Mouse (Mus musculus): Measurements from ENCODE around the gene Pdpr. TPM values are rescaled to one million over a fixed set of nuclear protein-coding genes. Genes with fewer than 3 reads are reported as not detected.
"Not testable (repeated sequence)": the region's sequence is repeated elsewhere in the genome, so short reads cannot be mapped to it uniquely, and the experiment has no call there.

The Pdpr gene
- polyA plus RNA-seq, 1 experiment from 2014 or later, result 10.5 TPM

DNA sequence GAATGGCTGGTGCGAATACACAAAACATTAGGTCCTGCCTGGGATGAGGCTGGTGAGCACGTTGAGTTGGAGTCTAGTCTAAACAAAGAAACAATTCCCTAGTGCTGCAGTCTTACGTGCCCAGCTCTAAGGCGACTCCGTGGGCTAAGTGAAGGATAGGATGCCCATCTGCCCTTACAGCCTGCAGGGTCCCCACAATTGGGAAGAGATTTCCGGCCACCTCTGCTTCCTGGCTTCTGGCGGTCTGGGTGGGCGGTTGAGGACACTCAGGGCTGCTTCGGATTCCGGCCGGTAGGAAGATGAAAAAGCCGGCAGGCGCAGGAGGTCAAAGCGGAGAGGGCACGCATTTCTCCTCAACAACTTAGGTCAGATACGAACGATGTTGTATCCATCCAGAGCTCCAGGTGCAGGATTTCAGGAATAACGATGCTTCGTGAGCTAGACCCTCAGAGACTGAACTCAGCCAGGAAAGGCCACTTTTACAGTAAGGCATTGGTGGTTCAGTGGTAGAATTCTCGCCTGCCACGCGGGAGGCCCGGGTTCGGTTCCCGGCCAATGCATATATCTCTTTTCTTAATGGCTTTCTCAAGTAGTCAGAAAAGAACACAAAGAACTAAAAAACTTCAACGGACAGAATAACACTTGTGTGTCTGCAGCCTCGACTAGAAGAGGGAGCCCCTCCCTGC lies 32.2 kb upstream of the Pdpr start:
- Histone ChIP-seq H3K9me3 (replicated peaks) (no peaks in the 10 kb centered on the region), H3K4me3 (replicated peaks) (peak overlapping the region; percentile 72), H3K27ac (replicated peaks) (peak overlapping the region; percentile 86), H3K9ac (replicated peaks) (peak overlapping the region; percentile 70), H3K4me2 (peak overlapping the region; percentile 61), H3K36me3 (no peaks in the 10 kb centered on the region), H3K27me3 (replicated peaks) (no peaks in the 10 kb centered on the region), H3K4me1 (peaks cover 33% of the 10 kb centered on the region)
- peak; percentile 92 for ATAC-seq (ENCODE audit: low FRiP score)
- WGBS, result 0% methylated on average over 27 of the region's 27 CpGs

DNA sequence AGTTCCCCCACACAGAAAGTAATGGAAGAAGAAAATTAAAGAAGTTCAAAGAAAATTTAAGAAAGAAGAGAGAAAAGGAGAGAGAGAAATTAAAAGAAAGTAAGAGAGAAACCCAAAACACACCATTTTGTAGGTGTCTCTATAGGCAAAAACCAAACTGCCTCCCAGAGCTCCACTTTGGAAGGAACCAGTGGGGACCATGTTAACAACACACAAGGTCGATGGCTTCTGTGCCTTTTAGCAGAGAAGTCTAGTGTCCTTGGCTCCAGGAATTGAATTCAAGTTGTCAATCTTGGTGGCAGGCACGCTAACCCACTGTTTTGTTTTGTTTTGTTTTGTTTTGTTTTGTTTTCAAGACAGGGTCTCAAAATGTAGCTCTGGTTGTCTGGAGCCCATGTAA lies 31.5 kb upstream of the Pdpr start:
- WGBS, result 50% methylated on average over 2 of the region's 2 CpGs
- H3K36me3 ChIP-seq, result no peaks in the 10 kb centered on the region
- no peak overlapping the region for H3K4me3 ChIP-seq (replicated peaks)
- H3K27me3 ChIP-seq (replicated peaks), result no peaks in the 10 kb centered on the region
- peak overlapping the region; percentile 61 for H3K4me2 ChIP-seq
- no peak for ATAC-seq (ENCODE audit: low FRiP score)
- H3K9me3 ChIP-seq (replicated peaks), result no peaks in the 10 kb centered on the region
- H3K4me1 ChIP-seq, result peaks cover 27% of the 10 kb centered on the region
- 0 out of 2 replicates have a peak overlapping the region, but pooled peaks have one; percentile 30 for H3K27ac ChIP-seq (replicated peaks)
- no peak overlapping the region for H3K9ac ChIP-seq (replicated peaks)

DNA sequence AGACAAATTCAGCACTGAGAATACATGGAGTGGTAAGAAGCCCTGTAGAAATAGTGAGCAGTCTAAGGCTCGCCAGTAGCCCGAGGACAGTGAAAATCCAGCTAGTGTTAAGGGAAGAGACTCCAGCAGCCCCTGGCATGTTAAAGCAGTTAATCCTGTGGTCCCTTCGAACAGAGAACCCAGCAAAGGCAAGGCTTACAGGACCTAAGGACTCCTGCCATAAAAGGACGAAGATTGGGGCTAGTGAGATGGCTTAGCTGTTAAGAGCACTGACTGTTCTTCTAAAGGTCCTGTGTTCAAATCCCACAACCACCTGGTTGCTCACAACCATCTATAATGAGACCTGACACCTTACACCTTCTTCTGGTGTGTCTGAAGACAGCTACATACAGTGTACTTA lies 28.1 kb upstream of the Pdpr start:
- no peak for ATAC-seq (ENCODE audit: low FRiP score)
- no peak overlapping the region for H3K4me2 ChIP-seq
- WGBS, result 68% methylated on average over 4 of the region's 4 CpGs

DNA sequence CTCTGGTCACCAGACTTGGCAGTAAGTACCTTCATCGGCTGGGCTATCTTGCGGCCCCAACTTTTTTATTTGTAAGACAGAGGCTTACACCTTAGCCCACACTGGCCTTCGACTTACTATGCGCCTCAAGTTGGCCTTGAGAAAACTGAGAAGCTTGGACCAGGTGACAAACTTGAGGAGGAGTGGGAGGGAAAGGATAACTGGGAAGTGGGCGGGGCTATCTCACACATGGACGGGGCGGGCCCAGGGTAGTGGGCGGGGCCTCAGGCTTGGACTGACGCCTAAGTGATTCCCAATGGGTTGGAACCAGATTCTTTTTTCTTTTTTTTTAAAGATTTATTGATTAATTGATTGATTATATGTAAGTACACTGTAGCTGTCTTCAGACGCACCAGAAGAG lies 27.0 kb upstream of the Pdpr start:
- Histone ChIP-seq H3K36me3 (no peaks in the 10 kb centered on the region), H3K27ac (replicated peaks) (no peak overlapping the region), H3K4me2 (no peak overlapping the region), H3K4me3 (replicated peaks) (no peak overlapping the region), H3K4me1 (peaks cover 7% of the 10 kb centered on the region), H3K9ac (replicated peaks) (no peak overlapping the region), H3K27me3 (replicated peaks) (0 out of 2 replicates have a peak, but pooled peaks cover 3% of the 10 kb centered on the region), H3K9me3 (replicated peaks) (no peaks in the 10 kb centered on the region)
- no peak for ATAC-seq (ENCODE audit: low FRiP score)
- 28% methylated on average over 10 of the region's 10 CpGs for WGBS

More for the DNA sequence above, 28.1 kb upstream of the Pdpr start:
- no peak overlapping the region for H3K9ac ChIP-seq (replicated peaks)
- H3K27me3 ChIP-seq (replicated peaks), result 0 out of 2 replicates have a peak, but pooled peaks cover 3% of the 10 kb centered on the region
- peaks cover 10% of the 10 kb centered on the region for H3K4me1 ChIP-seq
- H3K27ac ChIP-seq (replicated peaks), result no peak overlapping the region
- no peak overlapping the region for H3K4me3 ChIP-seq (replicated peaks)
- no peaks in the 10 kb centered on the region for H3K36me3 ChIP-seq
- no peaks in the 10 kb centered on the region for H3K9me3 ChIP-seq (replicated peaks)

DNA sequence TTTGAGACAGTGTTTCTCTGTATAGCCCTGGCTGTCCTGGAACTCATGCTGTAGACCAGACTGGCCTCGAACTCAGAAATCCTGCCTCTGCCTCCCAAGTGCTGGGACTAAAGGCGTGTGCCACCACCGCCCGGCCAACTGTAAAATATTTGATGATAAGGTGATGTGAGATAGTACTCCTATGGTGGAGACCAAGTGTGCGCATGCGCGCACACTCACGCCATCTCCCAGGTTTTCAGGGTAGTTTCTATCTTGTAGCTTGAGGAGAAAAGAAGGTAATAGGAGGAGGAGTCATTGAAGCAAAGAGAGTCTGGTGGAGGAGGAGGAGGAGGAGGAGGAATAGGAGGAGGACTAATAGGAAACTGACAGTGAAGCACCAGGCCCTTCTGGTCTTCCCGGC lies 25.8 kb upstream of the Pdpr start:
- H3K4me3 ChIP-seq (replicated peaks); H3K9me3 ChIP-seq (replicated peaks): not testable (repeated sequence)

DNA sequence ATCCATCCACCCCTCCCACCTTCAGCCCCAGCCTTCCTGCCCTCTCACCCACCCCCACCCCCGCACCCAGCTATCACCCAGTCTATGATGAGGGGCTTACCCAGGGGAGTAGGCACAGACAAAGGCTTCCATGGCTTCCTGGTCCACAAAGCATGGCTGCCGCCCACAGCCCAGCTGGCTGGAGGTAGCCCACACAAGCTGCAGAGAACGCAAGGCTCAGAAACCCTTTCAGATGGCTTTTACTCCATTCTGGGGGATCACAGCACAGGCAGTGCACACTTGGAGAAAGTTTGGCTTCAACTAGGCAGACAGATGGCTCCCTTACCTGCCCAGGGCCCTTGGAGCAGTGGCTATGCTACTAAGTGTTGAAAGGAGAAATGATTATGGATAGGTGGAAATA lies 18.5 kb upstream of the Pdpr start:
- WGBS, result 74% methylated on average over 3 of the region's 3 CpGs
- Histone ChIP-seq H3K36me3 (no peaks in the 10 kb centered on the region), H3K4me3 (replicated peaks) (no peak overlapping the region), H3K9ac (replicated peaks) (no peak overlapping the region), H3K9me3 (replicated peaks) (no peaks in the 10 kb centered on the region), H3K27ac (replicated peaks) (no peak overlapping the region), H3K27me3 (replicated peaks) (0 out of 2 replicates have a peak, but pooled peaks cover 1% of the 10 kb centered on the region), H3K4me1 (no peaks in the 10 kb centered on the region), H3K4me2 (no peak overlapping the region)
- ATAC-seq (ENCODE audit: low FRiP score), result no peak

More for the DNA sequence above, 25.8 kb upstream of the Pdpr start:
- H3K27ac ChIP-seq (replicated peaks); H3K36me3 ChIP-seq; H3K4me2 ChIP-seq; ATAC-seq (ENCODE audit: low FRiP score); H3K9ac ChIP-seq (replicated peaks); H3K27me3 ChIP-seq (replicated peaks); H3K4me1 ChIP-seq: not testable (repeated sequence)
- WGBS, result 92% methylated on average over 9 of the region's 9 CpGs

DNA sequence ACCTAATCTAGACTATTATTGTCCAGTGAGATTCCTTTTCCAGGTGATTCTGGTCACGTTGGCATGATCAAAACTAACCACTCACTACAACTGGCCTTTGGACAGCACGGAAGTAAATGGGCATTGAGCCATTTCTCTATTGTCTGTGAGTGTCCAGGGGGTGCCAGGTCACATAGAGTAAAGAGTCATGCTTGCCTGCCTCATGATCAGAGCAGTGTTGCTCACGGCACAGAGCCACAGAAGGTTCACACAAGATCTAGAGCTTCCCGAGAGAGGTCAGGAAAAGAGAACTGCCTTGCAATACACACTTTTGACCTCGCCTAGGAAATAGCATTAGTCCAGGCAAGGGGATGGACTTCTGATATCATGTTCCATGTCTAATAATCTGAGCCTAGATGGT lies 15.0 kb upstream of the Pdpr start:
- no peaks in the 10 kb centered on the region for H3K4me1 ChIP-seq
- H3K4me3 ChIP-seq (replicated peaks), result no peak overlapping the region
- H3K27ac ChIP-seq (replicated peaks), result no peak overlapping the region
- 76% methylated on average over 5 of the region's 5 CpGs for WGBS
- H3K27me3 ChIP-seq (replicated peaks), result no peaks in the 10 kb centered on the region
- no peaks in the 10 kb centered on the region for H3K36me3 ChIP-seq
- H3K4me2 ChIP-seq, result no peak overlapping the region
- ATAC-seq (ENCODE audit: low FRiP score), result no peak
- no peak overlapping the region for H3K9ac ChIP-seq (replicated peaks)
- no peaks in the 10 kb centered on the region for H3K9me3 ChIP-seq (replicated peaks)

DNA sequence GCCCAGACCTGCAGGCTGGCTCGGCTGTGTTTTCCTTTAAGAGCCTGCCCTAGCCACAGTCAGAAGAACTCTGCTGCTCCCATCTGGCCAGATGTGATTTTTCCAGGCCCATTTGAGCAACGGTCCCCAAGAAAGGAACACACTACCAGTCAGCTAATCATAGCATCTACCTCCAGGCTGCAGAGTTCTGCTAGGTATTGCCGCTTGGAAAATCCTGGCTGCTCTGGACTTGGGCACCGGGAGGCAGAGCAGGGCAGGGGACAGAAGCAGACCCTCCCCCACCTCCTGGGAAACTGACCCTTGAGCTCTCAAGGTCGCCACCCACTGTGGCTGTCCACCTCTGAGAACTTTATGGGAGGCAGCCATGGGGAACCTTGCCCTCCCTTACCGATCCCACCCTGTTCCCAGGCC lies 14.6 kb upstream of the Pdpr start:
- no peak overlapping the region for H3K4me2 ChIP-seq
- no peaks in the 10 kb centered on the region for H3K36me3 ChIP-seq
- H3K4me3 ChIP-seq (replicated peaks), result no peak overlapping the region
- no peak for ATAC-seq (ENCODE audit: low FRiP score)
- no peak overlapping the region for H3K27ac ChIP-seq (replicated peaks)
- WGBS, result 32% methylated on average over 6 of the region's 6 CpGs
- H3K27me3 ChIP-seq (replicated peaks), result no peaks in the 10 kb centered on the region
- H3K4me1 ChIP-seq, result no peaks in the 10 kb centered on the region
- H3K9me3 ChIP-seq (replicated peaks), result no peaks in the 10 kb centered on the region
- no peak overlapping the region for H3K9ac ChIP-seq (replicated peaks)

DNA sequence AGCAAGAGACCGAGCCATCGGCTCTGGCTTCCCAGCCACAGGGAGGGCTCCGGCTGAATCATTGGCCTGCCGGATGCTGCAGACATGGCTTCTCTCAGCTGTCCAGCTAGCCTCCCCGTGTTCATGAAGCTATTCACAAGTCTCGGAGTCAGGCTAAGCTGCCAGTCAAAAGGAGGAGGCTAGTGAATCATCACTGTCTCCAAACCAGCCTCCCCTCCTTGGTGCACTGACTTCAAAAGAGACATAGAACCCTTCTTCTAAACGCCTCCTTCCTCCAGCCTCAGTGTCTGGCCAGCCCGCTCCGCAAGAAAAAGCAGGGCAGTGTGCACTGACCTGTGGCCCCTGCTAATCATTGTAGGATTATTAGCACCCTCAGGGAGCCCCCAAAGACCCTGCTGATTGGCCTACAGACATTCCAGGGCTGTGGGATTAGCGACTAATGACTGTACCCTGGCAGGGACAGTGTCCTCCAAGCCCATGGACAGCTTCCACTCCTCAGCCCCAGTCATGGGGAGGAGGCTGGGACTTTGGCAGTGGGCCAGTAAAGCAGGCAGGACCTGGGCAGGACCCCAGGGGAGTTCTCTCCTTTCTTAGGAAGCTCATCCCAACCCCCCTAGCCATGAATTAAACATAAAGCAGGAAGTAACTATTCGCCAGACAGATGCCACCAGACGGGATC lies 12.7 kb upstream of the Pdpr start:
- no peak overlapping the region for H3K4me2 ChIP-seq
- no peaks in the 10 kb centered on the region for H3K9me3 ChIP-seq (replicated peaks)
- ATAC-seq (ENCODE audit: low FRiP score), result no peak
- no peak overlapping the region for H3K27ac ChIP-seq (replicated peaks)
- WGBS, result 57% methylated on average over 12 of the region's 12 CpGs
- no peak overlapping the region for H3K4me3 ChIP-seq (replicated peaks)
- no peaks in the 10 kb centered on the region for H3K27me3 ChIP-seq (replicated peaks)
- no peaks in the 10 kb centered on the region for H3K36me3 ChIP-seq
- H3K9ac ChIP-seq (replicated peaks), result no peak overlapping the region
- H3K4me1 ChIP-seq, result no peaks in the 10 kb centered on the region

DNA sequence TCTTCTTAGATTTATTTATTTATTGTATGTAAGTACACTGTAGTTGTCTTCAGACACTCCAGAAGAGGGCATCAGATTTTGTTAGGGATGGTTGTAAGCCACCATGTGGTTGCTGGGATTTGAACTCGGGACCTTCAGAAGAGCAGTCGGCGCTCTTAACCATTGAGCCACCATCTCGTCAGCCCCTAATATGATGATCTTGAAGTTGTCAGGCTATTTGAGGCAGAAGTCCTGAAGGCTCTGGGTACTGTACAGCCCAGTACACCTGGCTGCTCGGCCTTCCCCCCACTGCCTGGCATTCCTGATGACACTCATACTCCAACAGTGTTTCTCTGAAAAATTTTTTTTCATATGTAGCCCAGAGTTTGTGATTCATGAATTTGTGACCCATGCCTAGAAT lies 10.5 kb upstream of the Pdpr start:
- WGBS, result 90% methylated on average over 5 of the region's 5 CpGs

DNA sequence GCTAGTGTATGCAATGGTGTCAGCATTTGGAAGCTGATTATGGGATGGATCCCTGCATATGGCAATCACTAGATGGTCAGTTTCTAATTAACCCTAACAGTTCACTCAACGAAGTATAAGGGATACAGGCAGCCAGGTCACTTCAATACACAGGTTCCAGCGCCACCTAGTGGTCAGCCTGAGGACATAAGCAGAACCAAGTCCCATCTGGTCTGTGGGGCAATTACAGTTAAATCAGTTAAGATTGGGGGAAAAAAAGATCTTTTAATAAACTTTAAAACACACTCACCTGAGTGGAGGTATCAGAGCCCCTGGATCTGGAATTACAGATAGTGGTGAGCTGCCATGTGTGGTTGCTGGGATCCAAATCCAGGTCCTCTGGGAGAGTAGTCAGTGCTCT lies 4.3 kb upstream of the Pdpr start:
- Histone ChIP-seq H3K4me1 (peaks cover 8% of the 10 kb centered on the region), H3K27me3 (replicated peaks) (no peaks in the 10 kb centered on the region), H3K9ac (replicated peaks) (no peak overlapping the region), H3K4me3 (replicated peaks) (no peak overlapping the region), H3K9me3 (replicated peaks) (no peaks in the 10 kb centered on the region), H3K4me2 (no peak overlapping the region), H3K36me3 (no peaks in the 10 kb centered on the region), H3K27ac (replicated peaks) (no peak overlapping the region)
- WGBS, result 1% methylated on average over 2 of the region's 2 CpGs
- ATAC-seq (ENCODE audit: low FRiP score), result no peak

More for the DNA sequence above, 10.5 kb upstream of the Pdpr start:
- not testable (repeated sequence) for H3K27me3 ChIP-seq (replicated peaks); H3K9ac ChIP-seq (replicated peaks); H3K27ac ChIP-seq (replicated peaks); ATAC-seq (ENCODE audit: low FRiP score); H3K4me1 ChIP-seq; H3K36me3 ChIP-seq; H3K4me2 ChIP-seq; H3K4me3 ChIP-seq (replicated peaks); H3K9me3 ChIP-seq (replicated peaks)

DNA sequence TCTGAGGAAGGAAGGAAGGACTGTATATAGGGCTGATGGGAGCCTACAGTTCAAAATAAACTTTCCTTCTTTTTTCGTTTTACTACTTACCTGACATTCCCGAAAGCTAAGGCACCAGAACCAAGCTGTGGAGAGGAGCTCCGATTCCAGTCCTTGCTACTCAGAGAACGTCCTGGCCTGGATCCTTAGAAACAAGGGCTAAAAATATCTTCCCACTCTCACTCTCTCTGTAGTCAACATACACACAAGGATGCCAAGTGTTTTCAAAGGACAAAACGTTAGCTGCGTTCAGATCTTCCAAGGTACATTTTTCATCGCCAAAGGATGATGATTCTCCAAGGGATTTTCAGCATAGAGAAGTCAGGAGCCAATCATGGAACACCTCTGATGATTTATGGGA lies 2.7 kb upstream of the Pdpr start:
- H3K4me2 ChIP-seq, result no peak overlapping the region
- ATAC-seq (ENCODE audit: low FRiP score), result no peak
- H3K9me3 ChIP-seq (replicated peaks), result no peaks in the 10 kb centered on the region
- no peak overlapping the region for H3K27ac ChIP-seq (replicated peaks)
- H3K27me3 ChIP-seq (replicated peaks), result no peaks in the 10 kb centered on the region
- peaks cover 23% of the 10 kb centered on the region for H3K4me1 ChIP-seq
- H3K9ac ChIP-seq (replicated peaks), result no peak overlapping the region
- no peak overlapping the region for H3K4me3 ChIP-seq (replicated peaks)
- 85% methylated on average over 7 of the region's 7 CpGs for WGBS
- no peaks in the 10 kb centered on the region for H3K36me3 ChIP-seq

Data from neural tube, embryonic 15.5 days (tissue).